Mouse (Mus musculus) spleen, adult 12 weeks (tissue): ENCODE data around the gene Fam53b.

ENCODE experiments used
- DNase-seq: peaks from one replicate; pipeline ENCODE4 v3.0.0; 2022; ENCODE audit warnings: low spot score

Fam53b gene

DNA sequence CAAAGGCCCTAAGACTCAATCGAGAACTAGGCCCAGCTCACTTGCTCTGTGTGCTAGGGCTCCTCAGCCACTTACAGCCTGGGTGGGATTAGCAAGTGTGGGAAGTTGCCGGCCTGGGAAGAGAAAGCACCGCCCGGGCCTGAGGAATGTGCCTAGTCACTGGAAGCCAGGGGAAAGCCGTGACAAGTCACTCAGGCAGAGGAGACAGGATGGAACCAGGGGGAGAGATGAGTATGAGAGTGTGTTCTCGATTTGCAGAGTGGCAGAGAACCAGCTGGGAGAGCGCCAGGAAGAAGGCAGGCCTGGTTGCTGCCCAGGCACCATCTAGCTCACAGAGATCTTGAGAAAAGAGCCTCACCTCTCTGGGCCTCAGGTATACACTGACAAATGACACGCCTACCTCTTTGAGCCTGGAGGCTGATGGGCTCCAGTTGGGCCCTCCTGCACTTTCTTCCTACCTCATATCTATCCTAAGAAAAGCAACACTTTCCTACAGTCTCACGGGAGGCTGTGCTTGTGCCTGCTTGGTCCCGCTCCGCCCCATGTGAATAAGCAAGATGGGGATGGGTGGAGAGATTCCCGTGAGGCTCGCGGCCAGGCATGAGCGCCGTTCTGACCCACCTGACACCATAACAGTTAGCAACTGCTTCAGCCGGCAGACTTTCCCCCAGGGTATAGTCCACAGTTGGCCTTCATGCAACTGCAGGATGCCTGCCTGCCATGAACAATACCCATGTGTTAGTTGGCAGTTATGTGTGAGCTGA, 77.4 kb downstream of the Fam53b start:
- DNase-seq: no peak

DNA sequence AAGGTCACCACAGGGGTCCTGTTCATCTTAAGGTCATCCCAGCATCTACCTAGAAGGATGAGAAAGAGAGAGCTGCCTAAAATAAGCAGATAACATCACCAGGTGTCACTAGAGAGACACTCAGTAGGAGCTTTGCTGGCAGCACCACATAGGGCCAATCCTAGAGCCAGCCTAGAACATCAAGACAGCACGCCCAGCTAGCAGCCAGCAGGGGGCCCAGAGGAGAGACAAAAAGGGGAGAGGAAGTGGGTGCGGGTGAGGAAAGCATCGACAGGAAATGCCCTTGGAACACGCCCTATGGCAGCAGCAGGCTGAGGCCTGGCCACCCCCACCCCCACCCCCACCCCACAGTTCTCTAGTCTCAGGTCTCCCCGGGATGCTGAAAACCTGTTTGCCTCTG, 78.5 kb downstream of the Fam53b start:
- DNase-seq: peak; percentile 68

DNA sequence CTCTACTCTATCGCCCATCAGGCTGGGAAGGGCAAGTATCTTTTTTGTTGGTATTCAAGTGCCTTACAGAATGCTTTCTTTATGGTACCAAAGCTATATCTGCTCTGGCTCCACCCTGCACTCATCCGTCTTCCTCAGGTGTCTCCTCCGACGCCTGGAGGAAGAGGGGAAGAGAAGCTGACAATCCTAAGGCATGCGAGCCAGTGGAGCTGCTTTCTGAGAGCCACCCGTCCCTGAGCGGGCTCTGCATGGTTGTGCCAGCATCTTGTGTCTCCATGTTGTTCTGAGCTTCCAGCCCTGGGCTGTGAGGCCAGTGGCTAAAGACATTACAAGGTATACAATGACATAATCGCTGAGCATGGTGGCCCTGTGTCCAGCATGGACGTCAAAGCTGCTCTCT, 79.5 kb downstream of the Fam53b start:
- DNase-seq: no peak

DNA sequence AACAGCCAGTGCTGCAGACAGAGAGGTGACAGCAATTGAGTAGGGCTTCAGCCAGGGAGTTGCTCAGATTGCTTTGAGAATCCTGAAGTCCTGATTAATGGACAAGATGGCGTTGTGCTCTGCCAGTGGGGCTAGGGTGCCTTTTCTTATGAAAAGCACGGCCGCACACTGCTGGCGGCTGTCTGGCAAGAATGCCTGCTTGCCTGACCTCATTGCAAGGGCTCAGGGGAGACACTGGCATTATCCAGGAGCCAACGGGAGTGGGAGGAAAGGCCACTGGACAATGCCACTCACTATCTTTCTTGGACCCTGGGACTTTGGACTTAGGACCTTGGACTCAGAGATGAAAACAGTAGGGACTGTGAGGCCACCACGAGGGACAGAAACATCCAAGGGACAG, 80.2 kb downstream of the Fam53b start:
- DNase-seq: no peak

DNA sequence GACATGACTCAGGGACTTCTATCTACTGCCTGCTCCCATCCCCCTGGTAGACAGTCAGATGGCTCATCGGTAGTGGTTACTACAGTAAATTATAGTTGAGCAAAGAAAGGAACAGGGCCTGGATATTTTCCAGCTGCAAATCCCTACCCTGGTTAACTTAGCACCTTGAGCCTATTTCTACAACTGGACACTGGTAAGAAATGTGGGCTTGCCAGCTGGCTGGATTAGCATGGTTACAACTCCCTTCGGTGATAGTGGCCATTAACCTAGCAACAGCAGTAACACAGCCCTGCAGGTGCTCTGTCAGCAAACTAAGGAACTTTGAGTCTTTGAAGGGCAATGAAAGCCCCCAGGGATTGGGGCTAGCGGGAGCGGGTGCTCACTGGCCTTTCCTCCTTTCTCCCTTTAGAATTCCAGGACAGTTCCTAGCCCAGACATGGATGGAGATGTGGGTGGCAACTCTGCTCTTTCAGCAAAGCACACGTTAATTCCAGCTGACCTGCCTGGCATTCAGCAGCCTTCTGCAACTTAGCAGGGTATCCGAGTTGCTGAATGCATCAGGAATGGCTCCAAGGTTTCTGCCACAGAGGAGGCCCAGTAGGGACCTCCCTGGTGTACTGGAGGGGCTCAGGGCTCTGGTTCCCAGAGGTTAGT, 81.4 kb downstream of the Fam53b start:
- no peak for DNase-seq

DNA sequence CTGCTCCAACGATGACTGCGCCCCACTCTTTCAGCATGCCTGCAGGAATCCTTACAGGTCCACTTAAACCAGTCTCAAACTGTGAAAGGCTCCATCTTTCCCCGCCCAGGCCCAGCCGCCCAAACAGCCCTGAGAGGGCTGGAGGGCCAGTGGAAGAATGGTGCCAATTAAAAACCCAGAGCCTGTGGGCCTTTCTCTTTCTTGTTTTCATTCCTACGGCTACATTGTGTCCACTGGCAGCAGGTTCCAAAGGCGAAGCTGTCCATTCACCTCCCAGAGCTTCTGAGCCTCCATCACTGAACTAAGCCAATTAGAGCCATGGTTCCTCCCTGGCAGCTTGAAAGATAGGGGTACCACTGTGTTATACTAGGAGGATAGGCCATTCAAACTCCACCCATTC, 82.1 kb downstream of the Fam53b start:
- no peak for DNase-seq

DNA sequence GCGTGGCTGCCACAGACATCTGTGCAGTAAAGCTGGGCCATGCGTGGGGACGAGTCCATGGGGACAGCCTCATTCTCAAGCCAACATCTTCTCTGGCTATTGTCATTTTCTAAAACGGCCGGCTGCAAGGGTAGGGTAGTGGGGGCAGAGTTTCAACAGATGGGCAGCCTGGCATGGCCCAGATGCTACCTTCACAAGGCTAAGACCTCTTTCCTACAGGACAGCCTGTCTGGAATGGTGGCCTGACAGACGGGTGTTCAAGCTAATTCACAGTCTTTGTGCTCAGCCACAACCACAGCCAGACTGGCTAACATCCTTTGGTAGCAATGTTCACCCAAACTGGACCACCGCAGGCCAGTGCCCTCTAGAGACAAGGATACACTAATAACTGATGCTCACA, 83.2 kb downstream of the Fam53b start:
- DNase-seq: no peak

DNA sequence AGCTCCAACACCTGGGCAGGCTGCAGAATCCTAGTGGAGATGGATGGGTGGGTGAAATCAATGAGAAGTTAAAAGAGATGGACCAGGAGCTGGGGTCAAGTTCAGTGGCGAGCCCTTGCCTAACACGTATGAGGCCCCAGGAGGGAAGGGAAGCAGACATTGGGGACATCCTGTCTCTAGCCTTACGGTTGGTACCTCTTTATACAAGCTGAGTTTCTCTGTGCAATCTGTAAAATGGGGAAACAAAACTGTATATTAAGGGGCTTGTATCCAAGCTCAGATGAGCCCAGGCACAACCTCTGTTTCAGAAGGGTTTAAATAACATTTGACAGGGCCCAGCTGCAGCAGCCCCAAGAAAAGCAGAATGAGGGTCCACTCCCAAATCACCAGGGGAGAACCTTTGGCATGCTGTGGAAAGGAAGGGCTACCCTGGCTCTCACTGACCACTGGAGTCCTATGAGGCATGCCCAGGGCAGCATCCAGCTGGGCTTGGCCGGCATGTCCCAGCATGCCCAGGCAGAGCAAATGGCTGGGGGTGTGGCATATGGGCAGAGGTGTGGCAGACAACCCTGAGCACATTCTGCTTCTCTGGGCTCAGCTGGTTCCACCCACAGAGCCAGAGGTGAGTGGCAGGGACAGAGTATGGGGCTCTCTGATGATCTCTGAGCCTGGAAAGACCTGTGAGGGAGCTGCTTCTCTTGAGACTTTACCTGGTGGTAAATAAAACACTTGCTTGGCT, 84.4 kb downstream of the Fam53b start:
- DNase-seq: no peak

DNA sequence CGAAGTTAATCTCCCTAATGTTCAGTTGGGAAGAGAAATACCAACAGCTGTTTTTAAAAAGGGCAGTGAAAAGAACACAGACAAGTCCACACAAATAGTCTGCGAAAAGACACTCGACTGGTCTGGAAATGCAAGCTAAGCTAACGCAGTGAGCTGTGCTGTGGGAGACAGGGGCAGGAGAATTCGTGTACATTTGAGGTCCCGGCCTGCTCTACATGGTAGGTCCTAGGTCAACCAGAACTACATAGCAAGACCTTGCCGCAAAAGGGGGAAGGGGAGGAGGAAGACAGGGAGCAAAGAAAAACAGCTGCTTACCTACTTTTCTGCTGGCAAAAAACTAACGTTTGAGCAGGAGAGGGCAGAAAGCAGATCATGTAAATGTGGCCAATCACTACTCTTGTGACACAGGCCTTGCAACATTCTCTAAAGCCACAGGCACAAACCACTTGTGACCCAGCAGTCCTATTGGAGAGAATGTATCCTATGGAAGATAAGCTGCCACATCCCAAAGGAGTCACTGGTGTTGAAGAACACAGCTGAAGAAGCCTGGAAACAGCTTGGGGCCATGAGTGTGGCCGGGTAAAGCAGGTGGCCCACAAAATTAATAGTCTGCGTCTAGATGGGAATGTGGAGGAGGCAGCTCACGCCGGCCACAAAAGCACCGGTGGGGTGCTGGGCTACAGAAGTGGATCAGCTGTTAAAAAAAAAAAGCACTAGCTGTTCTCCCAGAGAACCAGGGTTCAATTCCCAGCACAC, 87.4 kb downstream of the Fam53b start:
- no peak for DNase-seq

DNA sequence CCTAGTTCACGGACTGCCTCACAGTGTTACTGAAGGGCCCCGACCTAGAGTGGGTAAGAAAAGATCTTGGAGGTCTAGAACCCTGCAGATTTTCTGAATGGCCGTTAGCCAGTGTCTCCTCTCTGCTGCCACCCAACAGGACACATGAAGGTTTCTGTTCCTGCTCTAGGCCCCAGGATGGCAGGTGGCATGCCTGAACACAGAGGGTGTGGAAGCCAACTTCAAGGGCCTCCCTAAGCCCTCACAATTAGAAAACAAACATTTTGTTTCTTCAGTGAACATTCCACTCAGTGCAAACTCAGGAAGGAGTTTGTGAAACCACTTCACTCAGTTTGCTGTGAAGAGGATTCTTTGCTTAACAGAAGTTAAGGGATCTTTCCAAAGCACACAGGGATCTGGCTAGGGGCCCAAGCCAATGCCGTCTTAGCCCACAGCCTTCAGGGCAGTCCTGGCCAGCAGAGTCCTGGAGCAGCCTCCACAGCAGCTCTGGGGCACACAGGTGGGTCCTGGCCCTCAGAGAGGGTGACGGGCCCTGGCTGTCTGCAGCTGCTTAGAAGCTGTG, 89.1 kb downstream of the Fam53b start:
- DNase-seq: no peak

DNA sequence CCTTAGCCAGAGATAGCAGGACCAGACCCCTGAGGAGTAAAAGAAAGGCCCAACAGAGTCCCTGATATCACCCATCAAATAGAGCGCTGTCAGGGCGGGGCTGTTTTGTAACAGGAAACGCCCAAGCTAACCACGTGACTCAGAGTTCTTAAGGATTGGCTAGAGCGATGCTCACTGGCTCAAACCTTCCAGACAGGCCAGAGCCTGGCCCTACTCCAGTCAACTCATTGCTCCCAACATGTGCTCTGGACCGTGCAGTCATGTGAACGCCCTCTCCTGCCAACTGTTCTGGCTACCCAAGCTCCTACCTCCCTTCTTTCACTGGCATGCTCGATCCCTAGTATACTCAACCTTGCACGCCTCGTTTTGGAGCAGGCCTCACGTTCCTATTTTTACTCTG, 89.8 kb downstream of the Fam53b start:
- peak; percentile 65 for DNase-seq

DNA sequence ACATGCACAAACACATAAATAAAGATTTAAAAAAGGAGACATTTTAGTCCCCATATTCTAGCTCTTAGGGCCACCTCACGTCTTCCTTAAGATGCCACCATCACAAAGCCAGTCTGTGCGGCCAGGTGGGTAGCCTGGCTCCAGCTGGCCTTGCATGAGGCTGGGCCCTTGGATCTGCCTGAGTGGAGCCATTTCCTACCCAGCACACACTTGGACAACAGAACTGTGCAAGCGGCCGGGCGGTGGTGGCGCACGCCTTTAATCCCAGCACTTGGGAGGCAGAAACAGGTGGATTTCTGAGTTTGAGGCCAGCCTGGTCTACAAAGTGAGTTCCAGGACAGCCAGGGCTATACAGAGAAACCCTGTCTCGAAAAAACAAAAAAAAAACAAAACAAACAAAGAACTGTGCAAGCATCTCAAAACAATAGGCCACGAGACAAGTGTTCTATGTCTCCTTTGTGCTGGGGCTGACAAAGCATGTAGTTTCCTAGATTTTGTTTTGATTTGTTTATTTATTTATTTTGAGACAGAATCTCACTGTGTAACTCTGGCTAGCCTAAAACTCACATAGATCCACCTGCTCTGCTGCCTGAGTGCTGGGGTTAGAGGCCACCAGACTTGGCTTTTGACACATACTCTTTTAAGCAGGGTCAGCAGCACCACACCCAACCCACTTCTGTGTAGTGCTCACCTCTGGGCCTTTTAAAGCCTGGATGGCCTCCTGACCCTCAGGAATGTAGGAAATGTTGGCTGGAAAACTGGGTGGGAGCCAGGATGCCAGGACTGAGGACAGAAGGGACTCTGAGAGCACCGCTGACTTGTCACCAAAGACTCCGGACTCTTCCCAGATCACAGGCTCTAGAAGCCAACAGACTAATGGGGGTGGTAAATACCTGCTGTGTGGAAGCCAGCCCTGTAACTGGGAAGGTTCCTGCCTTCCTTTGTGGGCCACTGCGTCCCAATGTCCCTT, 91.0 kb downstream of the Fam53b start:
- no peak for DNase-seq

DNA sequence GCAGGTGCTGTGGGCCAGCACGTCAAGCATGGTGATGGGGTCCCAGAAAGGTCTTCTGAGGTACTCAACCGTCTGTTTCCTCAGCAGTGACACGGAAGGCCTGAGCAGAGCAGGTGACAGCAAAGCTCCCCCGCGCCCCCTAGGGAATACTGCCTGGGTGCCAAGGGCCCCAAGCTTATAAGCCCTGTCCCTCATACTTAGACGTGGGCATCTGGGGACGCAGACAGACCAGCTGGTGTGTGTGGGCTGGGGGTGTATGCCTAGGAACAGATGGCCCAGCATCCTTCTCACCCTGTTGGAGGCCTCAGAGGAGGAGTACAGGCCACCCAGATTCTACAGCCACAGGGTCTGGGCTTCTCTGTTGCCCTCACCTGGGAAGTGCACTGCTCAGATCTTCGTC, 93.1 kb downstream of the Fam53b start:
- DNase-seq: peak; percentile 45

DNA sequence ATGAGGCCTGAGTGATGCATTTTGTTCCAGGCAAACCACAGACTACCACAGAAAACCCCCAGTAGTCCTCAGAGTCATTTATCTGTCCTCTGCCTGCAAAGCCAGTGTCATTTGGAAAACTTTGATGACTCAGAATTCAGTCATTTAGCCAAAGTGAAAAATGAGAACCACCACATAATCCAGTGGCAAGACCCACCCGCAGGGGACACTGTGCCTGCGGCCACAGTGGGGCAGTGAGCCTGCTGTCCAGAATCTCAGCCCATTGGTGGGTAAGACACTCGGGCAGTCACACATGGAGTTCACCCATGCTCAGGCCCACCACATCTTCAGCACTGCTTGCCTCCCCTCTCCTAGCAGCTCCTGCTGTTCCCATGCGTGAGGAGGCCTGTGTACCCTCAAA, 94.1 kb downstream of the Fam53b start:
- DNase-seq: no peak

DNA sequence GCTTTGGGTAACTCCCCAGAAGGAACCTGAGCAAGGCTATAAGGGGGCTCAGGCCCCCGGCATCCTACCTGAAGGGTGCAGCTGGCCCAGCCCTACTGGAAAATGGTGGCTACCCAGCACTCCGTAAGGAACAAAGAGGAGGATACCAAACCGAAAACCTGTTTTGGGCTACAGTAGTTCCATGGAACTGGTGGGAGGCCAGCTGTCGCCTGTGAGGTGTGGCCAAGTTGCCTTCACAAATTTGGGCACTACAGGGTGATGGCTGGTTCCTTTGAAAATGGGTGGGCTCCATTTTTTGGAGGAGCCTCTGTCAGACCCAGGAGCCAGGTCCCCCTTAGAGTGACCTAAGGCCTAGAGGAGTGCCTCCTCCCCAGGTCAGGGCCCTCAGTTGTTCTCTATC, 98.4 kb downstream of the Fam53b start:
- no peak for DNase-seq

DNA sequence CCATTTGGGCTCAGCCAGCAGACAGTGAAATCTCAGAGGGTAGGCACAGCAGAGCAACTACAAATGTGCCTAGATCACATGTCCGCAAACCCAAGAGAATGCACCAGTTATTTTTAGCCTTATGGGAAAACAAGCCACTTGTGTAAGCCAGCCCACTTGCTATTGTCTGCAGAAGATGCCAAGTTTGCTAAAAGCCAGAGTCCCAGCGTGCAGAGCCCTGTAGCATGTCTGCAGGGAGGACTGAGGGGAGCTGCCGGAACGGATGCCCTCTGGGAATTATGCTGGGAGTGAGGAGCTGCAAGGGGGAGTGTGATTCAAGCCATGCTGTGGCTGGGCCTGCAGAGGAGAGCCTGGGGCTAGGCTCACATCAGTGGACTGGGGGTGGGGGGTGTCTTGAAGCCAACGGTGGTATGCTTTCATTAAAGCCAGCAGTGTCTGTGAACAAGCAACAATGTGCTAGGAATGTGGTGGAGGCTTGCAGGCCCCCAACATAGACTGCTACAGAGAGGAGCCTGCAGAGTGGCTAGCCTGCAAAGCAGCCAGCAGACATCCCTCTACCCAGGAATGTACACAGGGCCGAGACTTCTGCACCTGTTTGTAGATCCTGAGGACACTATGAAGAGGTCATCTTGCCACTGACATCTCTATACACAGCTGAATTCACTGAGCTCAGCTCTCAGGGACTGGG, 99.3 kb downstream of the Fam53b start:
- no peak for DNase-seq

DNA sequence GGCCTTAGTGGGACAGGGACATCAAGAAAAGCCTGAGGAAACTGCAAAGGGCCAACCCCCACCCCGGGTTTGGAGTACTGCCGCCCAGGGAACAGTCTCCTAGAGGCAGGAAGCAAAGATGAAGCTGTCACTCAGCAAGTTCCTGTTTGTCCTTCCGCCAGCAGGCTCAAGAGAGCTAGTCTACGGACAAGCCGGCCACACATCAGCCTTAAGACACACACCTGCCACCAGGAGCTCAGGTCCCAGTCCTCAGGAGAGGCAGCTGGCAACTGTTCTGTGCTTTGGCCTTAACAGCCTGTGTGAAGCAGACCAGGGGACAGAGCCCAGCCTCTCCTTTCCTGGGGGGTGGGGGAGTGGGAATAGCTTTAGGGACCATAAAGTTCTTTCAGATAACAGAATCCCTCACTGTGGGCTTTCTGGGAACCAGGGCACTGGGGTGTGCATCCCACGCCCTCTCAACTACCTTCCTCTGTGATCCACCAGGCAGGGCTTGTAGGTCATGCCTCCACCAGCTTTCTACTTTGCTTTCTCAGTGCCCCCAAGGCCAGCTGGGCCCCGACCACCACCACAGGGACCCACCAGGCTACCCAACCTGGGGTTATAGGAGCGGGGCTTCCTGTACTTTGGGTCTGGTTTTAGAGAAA, 100.1 kb downstream of the Fam53b start:
- DNase-seq: no peak

DNA sequence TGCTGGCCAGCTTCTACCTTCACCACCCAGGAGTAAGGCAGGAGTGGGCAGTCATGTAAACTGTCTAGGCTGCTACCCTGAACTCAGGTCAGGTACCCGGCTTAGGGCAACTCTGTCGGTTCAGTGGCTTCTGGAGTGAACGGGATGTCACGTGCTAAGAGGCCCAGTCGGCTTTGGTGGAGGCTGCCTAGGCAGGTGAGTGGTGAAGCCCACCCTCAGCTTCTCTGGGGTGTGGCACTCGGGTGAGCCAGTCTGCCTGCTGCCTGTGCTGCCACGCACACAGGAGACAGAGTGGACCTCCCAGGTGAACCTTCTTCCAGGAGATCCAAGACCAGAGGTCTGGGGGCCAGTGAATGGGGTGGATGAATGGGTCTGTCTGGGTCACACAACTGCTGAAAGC, 100.7 kb downstream of the Fam53b start:
- no peak for DNase-seq

DNA sequence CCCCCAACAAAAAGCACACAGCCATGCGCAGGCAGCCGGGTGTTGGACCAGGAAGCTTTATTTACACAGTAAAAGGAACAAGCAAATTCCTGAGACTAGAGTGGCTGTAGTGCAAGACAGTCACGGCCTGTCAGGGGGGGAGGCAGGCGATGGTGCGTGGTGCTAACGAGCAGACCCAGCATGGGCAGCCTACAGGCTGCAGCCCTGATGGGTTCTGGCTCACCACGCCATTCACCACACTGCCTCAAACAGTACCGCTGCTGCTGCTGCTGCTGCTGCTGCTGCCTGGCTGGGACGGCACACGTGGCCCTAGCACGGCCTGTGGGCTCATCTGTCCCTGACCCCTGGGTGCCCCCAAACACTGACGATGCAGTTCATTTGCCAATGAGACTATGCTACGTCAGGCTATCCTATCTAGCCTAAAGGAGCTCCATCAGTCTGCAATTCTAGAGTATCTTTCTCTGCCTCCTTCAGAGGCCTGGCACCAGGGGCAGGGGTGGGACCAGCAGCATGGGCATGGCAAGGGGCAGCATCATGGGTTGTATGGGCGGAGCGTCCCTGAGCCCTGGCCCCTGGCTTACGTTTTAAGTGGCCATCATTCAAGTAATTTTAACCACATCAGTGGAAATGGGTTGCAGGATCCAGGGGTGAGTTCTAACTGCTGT, 101.5 kb downstream of the Fam53b start:
- DNase-seq: no peak
